Mouse (Mus musculus) left cerebral cortex, postnatal 4 days (tissue): ENCODE results near the gene Gm9887. TPM values are rescaled to one million over a fixed set of nuclear protein-coding genes. Genes with fewer than 3 reads are reported as not detected.
"Not testable (repeated sequence)": the region's sequence is repeated elsewhere in the genome, so short reads cannot be mapped to it uniquely, and the experiment has no call there.

ENCODE experiments used
- DNase-seq: peaks from one replicate; pipeline ENCODE4 v3.0.0-alpha.2; 2022
- intact Hi-C: fragments of 180-260 bp; cut with DNase I; formaldehyde crosslinking; loops from one replicate; pipeline ENCODE4 v1.15.1; 2025
- microRNA-seq: library from miRNA; unstranded; fragments of <30 nt; microRNA quantifications from one replicate; pipeline ENCODE4 v1.2.0, GENCODE M21; 2022
- total RNA-seq, 2 experiments: library from RNA; stranded (reverse); gene quantifications; 2 replicates each; pipeline ENCODE4 v1.2.3; 2021

Gm9887 gene
- total RNA-seq, 2 experiments from 2014 or later: 1.4 TPM; not detected in 1

- DNase-seq: no peak
- intact Hi-C loops: no loop called here
Observed at GRCm38 (mm10) chr12:69362388-69362787, 9.9 kb downstream of the Gm9887 start.

- intact Hi-C loops: no loop called here
- DNase-seq: no peak
Observed at GRCm38 (mm10) chr12:69361919-69362318, 10.3 kb downstream of the Gm9887 start.

GRCm38 (mm10) chr12:69360997-69361899, 11.0 kb downstream of the Gm9887 start:
- DNase-seq: peak; percentile 98
- intact Hi-C loops: not testable (repeated sequence)

GRCm38 (mm10) chr12:69360655-69360996, 11.6 kb downstream of the Gm9887 start:
- intact Hi-C loops: no loop called here
- DNase-seq: peak; percentile 10

GRCm38 (mm10) chr12:69357300-69357646, 15.0 kb downstream of the Gm9887 start:
- peak; percentile 13 for DNase-seq
- intact Hi-C loops: no loop called here

GRCm38 (mm10) chr12:69356546-69357299, 15.5 kb downstream of the Gm9887 start, which contains the start of gene Nemf:
Nemf (minus strand) TSS chr12:69357165.
- peak; percentile 81 for DNase-seq
- intact Hi-C loops: no loop called here

GRCm38 (mm10) chr12:69351685-69352084, 20.6 kb downstream of the Gm9887 start:
- DNase-seq: no peak
- intact Hi-C loops: loop anchor here (5.0 kb wide), 1 partner anchor 236 kb away; no protein-coding TSS in a partner anchor

- intact Hi-C loops: loop anchor here (5.0 kb wide), 2 partner anchors 38 to 237 kb away; no protein-coding TSS in a partner anchor
- DNase-seq: no peak
Observed at GRCm38 (mm10) chr12:69349928-69350327, 22.3 kb downstream of the Gm9887 start.

- intact Hi-C loops: no loop called here
- DNase-seq: peak; percentile 8
Observed at GRCm38 (mm10) chr12:69333547-69333946, 38.7 kb downstream of the Gm9887 start.

GRCm38 (mm10) chr12:69332147-69332546, 40.1 kb downstream of the Gm9887 start:
- DNase-seq: no peak
- intact Hi-C loops: no loop called here

- intact Hi-C loops: no loop called here
- DNase-seq: no peak
Observed at GRCm38 (mm10) chr12:69331187-69331586, 41.1 kb downstream of the Gm9887 start.

Small RNA genes within 50 kb of the gene (microRNA-seq; reads per million reads assigned to microRNA genes)
- not detected for gene Gm47299
- not detected for gene Gm47305

Other genes with a start within 250 kb of the Gm9887 start
- 1,000 to 10,000 TPM; 1,367 to 1,400 TPM for gene Rps29, start 213.3 kb downstream of the Gm9887 start, total RNA-seq
- 1 to 10 TPM; 1.5 to 2.9 TPM for gene Lrr1, start 203.6 kb downstream of the Gm9887 start, total RNA-seq
- gene Rpl36al, start 188.4 kb downstream of the Gm9887 start, total RNA-seq: 100 to 1,000 TPM; 230 to 246 TPM
- gene Mgat2, start 188.3 kb downstream of the Gm9887 start, total RNA-seq: 10 to 100 TPM; 36.0 to 40.1 TPM
- gene Gm49383, start 175.4 kb downstream of the Gm9887 start, total RNA-seq: 1 to 10 TPM; 6.1 to 7.4 TPM
- gene Dnaaf2, start 174.0 kb downstream of the Gm9887 start, total RNA-seq: 1 to 10 TPM; 2.5 to 2.6 TPM
- 1 to 10 TPM; 4.4 to 7.0 TPM for gene Gm49384, start 168.2 kb downstream of the Gm9887 start, total RNA-seq
- 1 to 10 TPM; 2.4 to 2.7 TPM for gene Pole2, start 144.3 kb downstream of the Gm9887 start, total RNA-seq
- gene Klhdc1, start 131.3 kb downstream of the Gm9887 start, total RNA-seq: 10 to 100 TPM; 13.1 to 16.1 TPM
- gene Klhdc2, start 75.8 kb downstream of the Gm9887 start, total RNA-seq: 100 to 1,000 TPM; 150 to 166 TPM
- gene Nemf, start 15.3 kb downstream of the Gm9887 start, total RNA-seq: 10 to 100 TPM; 50.9 to 51.1 TPM
- gene Arf6, start 308 bp downstream of the Gm9887 start, total RNA-seq: 10 to 100 TPM; 70.7 to 71.8 TPM
- gene Vcpkmt, start 210.6 kb upstream of the Gm9887 start, total RNA-seq: 10 to 100 TPM; 17.7 to 19.2 TPM